Mouse (Mus musculus): ENCODE results near the gene Insyn1. TPM values are rescaled to one million over a fixed set of nuclear protein-coding genes. Genes with fewer than 3 reads are reported as not detected.

Gene Insyn1
- 10 to 100 TPM; 10.1 to 26.7 TPM for polyA plus RNA-seq (2012; fragmentation: generic; extraction: Trizol)

DNA sequence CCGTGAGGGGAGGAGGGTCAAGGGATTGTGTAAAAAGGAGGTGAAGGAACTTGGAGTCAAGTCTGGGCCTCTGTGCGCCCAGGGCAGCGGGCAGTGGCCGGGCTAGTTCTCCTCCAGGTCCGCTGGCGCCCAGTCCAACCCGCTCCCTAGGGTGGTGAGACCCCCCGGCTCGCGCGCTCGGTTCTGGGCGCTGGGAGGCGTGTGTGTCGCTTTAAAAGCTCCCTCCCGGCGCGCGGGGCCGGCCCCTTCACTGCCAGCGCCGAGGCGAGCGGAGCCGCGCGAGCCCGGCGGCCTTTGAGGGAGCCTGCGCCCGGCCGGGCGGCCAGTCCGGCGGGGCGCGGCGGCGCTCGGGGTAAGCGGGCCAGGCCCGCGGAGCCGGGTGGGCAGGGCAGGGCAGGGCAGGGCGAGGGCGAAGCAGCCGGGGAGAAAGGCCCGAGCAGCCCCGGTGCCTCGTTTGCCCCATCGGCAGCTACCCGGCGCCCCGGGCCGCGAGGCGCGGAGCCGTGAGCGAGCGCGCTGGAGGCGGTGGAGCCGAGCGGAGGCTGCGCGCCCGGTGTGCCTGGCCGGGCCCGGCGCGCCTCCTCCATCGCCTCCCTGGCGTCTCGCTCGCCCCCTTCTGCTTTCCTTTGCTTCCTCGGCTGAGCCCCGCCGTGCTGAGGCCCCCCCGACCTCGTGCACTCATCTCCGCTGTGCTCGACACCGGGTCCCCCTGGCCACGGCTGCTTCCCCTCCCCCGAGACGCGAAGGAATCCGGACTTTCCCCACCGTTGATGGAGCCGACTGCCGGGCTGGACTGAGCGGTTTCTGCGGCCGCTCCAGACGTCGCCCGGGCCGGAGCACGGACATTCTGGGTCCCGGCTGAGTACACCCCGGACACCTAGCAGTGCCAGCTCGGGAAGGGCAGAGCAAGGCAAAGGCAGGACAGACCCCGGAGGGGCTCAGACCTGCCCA, at the start of gene Insyn1:
Gene Insyn1, plus strand, starts transcription at position 753 of the 951 bp plus-strand sequence.

Other genes with a start within 250 kb of the Insyn1 start
- gene Pml, start 238.8 kb upstream of the Insyn1 start, polyA plus RNA-seq (2012; fragmentation: generic; extraction: Trizol): 10 to 100 TPM; 21.4 to 22.8 TPM
- gene Stoml1, start 235.4 kb upstream of the Insyn1 start, polyA plus RNA-seq (2012; fragmentation: generic; extraction: Trizol): 10 to 100 TPM in 1 of 2 experiments, 1 to 10 TPM in 1; 8.4 to 39.9 TPM
- 100 to 1,000 TPM; 112 to 610 TPM for gene Loxl1, start 175.4 kb upstream of the Insyn1 start, polyA plus RNA-seq (2012; fragmentation: generic; extraction: Trizol)
- not detected for gene Tbc1d21, start 118.1 kb upstream of the Insyn1 start, polyA plus RNA-seq (2012; fragmentation: generic; extraction: Trizol)
- gene Cd276, start 66.8 kb downstream of the Insyn1 start, polyA plus RNA-seq (2012; fragmentation: generic; extraction: Trizol): 10 to 100 TPM in 1 of 2 experiments, 1 to 10 TPM in 1; 6.7 to 47.4 TPM
- 100 to 1,000 TPM in 1 of 2 experiments, 10 to 100 TPM in 1; 21.3 to 254 TPM for gene Nptn, start 93.6 kb downstream of the Insyn1 start, polyA plus RNA-seq (2012; fragmentation: generic; extraction: Trizol)

Measured in C3H10T1/2 (cell line).